Mouse (Mus musculus) thymus, postnatal 10 days (tissue): Measurements from ENCODE around the gene Naga.
"Not testable (repeated sequence)": the region's sequence is repeated elsewhere in the genome, so short reads cannot be mapped to it uniquely, and the experiment has no call there.

Experiments
- DNase-seq, 2 experiments: peaks; one replicate each; pipeline ENCODE4 v3.0.0; 2021; ENCODE audit warnings: low spot score in 2 of 2

Gene Naga

GRCm38 (mm10) chr15:82338593-82339112 is at the start of gene Naga, which contains the start of the genes Pheta2 and Smdt1:
Gene Naga, minus strand, starts transcription at chr15:82338925.
Gene Pheta2, plus strand, starts transcription at chr15:82338942.
Gene Smdt1, plus strand, starts transcription at chr15:82338959.
- peak; percentile 95 to 96 for DNase-seq

GRCm38 (mm10) chr15:82385729-82386128 is 47.0 kb upstream of the Naga start:
- no peak for DNase-seq

GRCm38 (mm10) chr15:82382441-82382840 is 43.7 kb upstream of the Naga start:
- no peak for DNase-seq

- DNase-seq = no peak
Observed at GRCm38 (mm10) chr15:82380714-82381062, 42.0 kb upstream of the Naga start.

- peak; percentile 16 to 19 for DNase-seq
Observed at GRCm38 (mm10) chr15:82379871-82380713, 41.4 kb upstream of the Naga start, which contains the start of gene Cyp2d22. Gene Cyp2d22, minus strand, starts transcription at chr15:82380260.

GRCm38 (mm10) chr15:82379511-82379870 is 40.8 kb upstream of the Naga start:
- no peak for DNase-seq

- no peak for DNase-seq
Observed at GRCm38 (mm10) chr15:82378261-82379180, 39.8 kb upstream of the Naga start.

GRCm38 (mm10) chr15:82377701-82378100 is 39.0 kb upstream of the Naga start:
- DNase-seq = no peak

GRCm38 (mm10) chr15:82376393-82377138 is 37.8 kb upstream of the Naga start:
- no peak for DNase-seq

- no peak for DNase-seq
Observed at GRCm38 (mm10) chr15:82375855-82376254, 37.1 kb upstream of the Naga start.

- no peak for DNase-seq
Observed at GRCm38 (mm10) chr15:82374437-82374836, 35.7 kb upstream of the Naga start.

- DNase-seq = no peak
Observed at GRCm38 (mm10) chr15:82372991-82373390, 34.3 kb upstream of the Naga start.

- DNase-seq = no peak
Observed at GRCm38 (mm10) chr15:82372446-82372845, 33.7 kb upstream of the Naga start.

- DNase-seq = no peak
Observed at GRCm38 (mm10) chr15:82368851-82369250, 30.1 kb upstream of the Naga start.

GRCm38 (mm10) chr15:82368146-82368545 is 29.4 kb upstream of the Naga start:
- no peak for DNase-seq

- DNase-seq = not testable (repeated sequence)
Observed at GRCm38 (mm10) chr15:82364561-82364960, 25.8 kb upstream of the Naga start.

GRCm38 (mm10) chr15:82363801-82364200 is 25.1 kb upstream of the Naga start:
- not testable (repeated sequence) for DNase-seq

- no peak for DNase-seq
Observed at GRCm38 (mm10) chr15:82362234-82362633, 23.5 kb upstream of the Naga start.

GRCm38 (mm10) chr15:82361459-82362018 is 22.8 kb upstream of the Naga start:
- no peak for DNase-seq

GRCm38 (mm10) chr15:82358431-82359260 is 19.9 kb upstream of the Naga start:
- no peak for DNase-seq
